Mouse (Mus musculus): Measurements from ENCODE around the gene 1520401A03Rik. TPM values are rescaled to one million over a fixed set of nuclear protein-coding genes. Genes with fewer than 3 reads are reported as not detected.

1520401A03Rik gene
- total RNA-seq, 2 experiments from 2014 or later: 0.23 to 0.32 TPM

DNA sequence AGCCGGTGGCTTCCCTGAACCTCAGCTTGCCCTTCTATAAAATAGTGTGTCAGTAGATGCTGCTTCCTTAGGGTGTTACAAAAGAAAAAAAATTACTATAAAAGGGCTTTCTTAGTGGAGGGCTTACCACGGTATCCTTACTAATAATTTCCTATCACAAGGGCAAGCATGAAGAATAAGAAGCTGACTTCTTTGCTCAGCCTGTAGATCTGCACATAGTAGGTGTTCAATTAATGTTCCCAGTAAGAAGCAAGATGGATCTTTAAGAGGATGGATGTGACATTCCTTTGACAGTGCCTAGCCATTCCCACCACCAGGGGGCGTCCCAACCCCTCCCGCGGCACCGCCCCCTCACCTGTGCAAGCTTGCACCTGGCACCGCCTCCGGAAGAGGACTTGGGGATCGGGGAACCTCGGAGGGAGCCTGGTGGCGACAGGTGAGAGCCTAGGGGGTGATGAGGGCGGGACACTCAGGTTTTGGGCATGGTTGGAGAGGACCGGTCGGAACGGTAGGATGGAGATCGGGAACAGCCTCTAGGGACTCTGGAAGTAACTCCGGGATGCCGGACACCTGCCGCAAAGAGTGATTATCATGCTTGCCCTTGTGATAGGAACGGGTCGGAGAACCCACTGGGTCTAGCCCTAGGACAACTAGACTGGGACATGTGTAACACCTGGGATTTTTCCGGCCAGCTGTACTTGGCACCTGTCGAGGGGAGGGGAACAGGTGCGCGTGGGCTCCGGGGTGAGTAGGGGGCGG, 62.3 kb downstream of the 1520401A03Rik start, which contains the start of gene Bicdl2:
TSS of gene Bicdl2 (plus strand) at position 390 of the 759 bp plus-strand sequence.
- intact Hi-C loops (cut with DNase I): loop anchor here (2.0 kb wide), 1 partner anchor 47 kb away; no protein-coding TSS in a partner anchor
- Histone ChIP-seq H3K27ac (no peak within 1 kb of the TSS), H3K4me3 (no peak within 1 kb of the TSS)
- TF ChIP-seq CTCF (IDR thresholded peaks at IDR 0.05): peak; percentile 65
- DNase-seq (ENCODE audit: extremely low spot score in 1 of 2, low spot score in 2 of 2): no peak

DNA sequence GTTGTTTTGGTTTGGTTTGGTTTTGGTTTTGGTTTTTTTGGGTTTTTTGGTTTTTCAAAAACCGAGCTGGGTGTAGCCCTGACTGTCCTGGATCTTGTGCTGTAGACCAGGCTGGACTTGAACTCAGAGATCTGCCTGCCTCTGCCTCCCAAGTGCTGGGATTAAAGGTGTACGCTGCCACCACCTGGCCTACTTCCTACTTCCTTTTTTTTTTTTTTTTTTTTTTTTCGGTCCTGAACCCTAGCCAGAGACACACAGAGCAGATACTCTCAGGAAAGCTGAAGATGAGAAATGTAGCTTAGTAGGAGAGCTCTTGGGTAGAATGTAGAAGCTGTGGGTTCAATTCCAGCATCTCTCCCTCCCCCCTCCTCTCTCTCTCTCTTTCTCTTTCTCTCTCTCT, 64.1 kb downstream of the 1520401A03Rik start:
- intact Hi-C loops (cut with DNase I): no loop called here
- no peak for TF ChIP-seq CTCF (IDR thresholded peaks at IDR 0.05)
- H3K4me3 ChIP-seq: no peak overlapping the region
- no peak for DNase-seq (ENCODE audit: extremely low spot score in 1 of 2, low spot score in 2 of 2)
- H3K27ac ChIP-seq: no peak overlapping the region

Other genes starting within 250 kb of the 1520401A03Rik start
- gene Vmn2r117, start 243.1 kb downstream of the 1520401A03Rik start, total RNA-seq (2021): not detected
- 1 to 10 TPM; 6.8 TPM for gene Zfp213, start 158.5 kb downstream of the 1520401A03Rik start, total RNA-seq (2021)
- gene Zfp13, start 123.3 kb downstream of the 1520401A03Rik start, total RNA-seq (2021): 10 to 100 TPM; 24.7 to 32.0 TPM
- not detected for gene Zscan10, start 121.9 kb downstream of the 1520401A03Rik start, total RNA-seq (2021)
- under 1 TPM; 0.07 to 0.12 TPM for gene Mmp25, start 77.5 kb downstream of the 1520401A03Rik start, total RNA-seq (2021)
- not detected for gene Bicdl2, start 62.3 kb downstream of the 1520401A03Rik start, total RNA-seq (2021)
- gene Hcfc1r1, start 49.2 kb downstream of the 1520401A03Rik start, total RNA-seq (2021): 100 to 1,000 TPM; 127 to 129 TPM
- gene Thoc6, start 48.9 kb downstream of the 1520401A03Rik start, total RNA-seq (2021): 1 to 10 TPM; 5.5 to 7.2 TPM
- gene Tnfrsf12a, start 45.3 kb downstream of the 1520401A03Rik start, total RNA-seq (2021): 10 to 100 TPM; 10.3 to 14.3 TPM
- gene Cldn6, start 43.5 kb downstream of the 1520401A03Rik start, total RNA-seq (2021): not detected
- under 1 TPM in 1 of 2 experiments, not detected in 1; 0.23 TPM for gene Cldn9, start 38.8 kb downstream of the 1520401A03Rik start, total RNA-seq (2021)
- 1 to 10 TPM; 4.3 TPM for gene Pkmyt1, start 3.6 kb upstream of the 1520401A03Rik start, total RNA-seq (2021)
- 10 to 100 TPM; 50.9 to 56.0 TPM for gene Paqr4, start 18.1 kb upstream of the 1520401A03Rik start, total RNA-seq (2021)
- under 1 TPM; 0.68 TPM for gene Kremen2, start 23.1 kb upstream of the 1520401A03Rik start, total RNA-seq (2021)
- 100 to 1,000 TPM; 425 to 428 TPM for gene Flywch1, start 48.8 kb upstream of the 1520401A03Rik start, total RNA-seq (2021)
- gene Flywch2, start 63.3 kb upstream of the 1520401A03Rik start, total RNA-seq (2021): 10 to 100 TPM; 11.9 to 13.7 TPM
- gene Srrm2, start 67.7 kb upstream of the 1520401A03Rik start, total RNA-seq (2021): 100 to 1,000 TPM; 671 to 678 TPM
- 100 to 1,000 TPM; 337 to 365 TPM for gene Elob, start 106.4 kb upstream of the 1520401A03Rik start, total RNA-seq (2021)
- not detected for gene Prss33, start 113.3 kb upstream of the 1520401A03Rik start, total RNA-seq (2021)
- gene Prss32, start 121.1 kb upstream of the 1520401A03Rik start, total RNA-seq (2021): not detected
- 1 to 10 TPM; 1.1 to 2.2 TPM for gene Prss41, start 121.4 kb upstream of the 1520401A03Rik start, total RNA-seq (2021)
- not detected for gene Prss21, start 145.3 kb upstream of the 1520401A03Rik start, total RNA-seq (2021)
- gene Dcpp1, start 158.1 kb upstream of the 1520401A03Rik start, total RNA-seq (2021): not detected
- gene Dcpp2, start 158.1 kb upstream of the 1520401A03Rik start, total RNA-seq (2021): not detected
- not detected for gene Dcpp3, start 194.7 kb upstream of the 1520401A03Rik start, total RNA-seq (2021)
- not detected for gene Sbp, start 218.9 kb upstream of the 1520401A03Rik start, total RNA-seq (2021)
- gene Sbpl, start 232.5 kb upstream of the 1520401A03Rik start, total RNA-seq (2021): not detected

Data from left cerebral cortex, adult 2 months (tissue).